Comparison of ENCODE assay signal across 13 mouse cellular contexts in genomic region chr9:61680911-61681311, GRCm38 (mm10).
DNase-seq lines count a peak whose midpoint lies in the region; ATAC-seq and TF ChIP-seq lines count a peak whose summit lies in the region.
"Had no signal": no experiment of that assay in that cellular context is flagged by ENCODE, and none has a peak within 500 bp of the region (broad histone marks: within the 10 kb centered on the region; RNA-seq: fewer than 3 reads in every experiment).

No protein-coding gene starts in this region.

- peak; percentile 69 for DNase-seq in thymus, postnatal 25 days
- no peak for DNase-seq in adrenal gland, postnatal 36 days
- DNase-seq in cerebellum, adult 8-10 months: no peak
- DNase-seq: cerebellum, adult 9-11 months; right cerebral cortex, adult 18-20 months had no signal

- no peaks in the 10 kb centered on the region for H3K9me3 ChIP-seq in midbrain, embryonic 12.5 days
- no peaks in the 10 kb centered on the region for H3K9me3 ChIP-seq in midbrain, embryonic 16.5 days (replicated peaks; ENCODE audit: control insufficient read depth, low read length, poor library complexity, severe bottlenecking)
- H3K9me3 ChIP-seq: heart, embryonic 13.5 days; limb, embryonic 12.5 days had no signal

- H3K4me1 ChIP-seq in midbrain, embryonic 12.5 days: peaks cover 9% of the 10 kb centered on the region
- H3K4me1 ChIP-seq in midbrain, embryonic 16.5 days (ENCODE audit: control insufficient read depth, insufficient read depth, low read length): no peaks in the 10 kb centered on the region
- H3K4me1 ChIP-seq in bone marrow, adult 2 months (ENCODE audit: control insufficient read depth, insufficient read depth, low read length): peaks cover 11% of the 10 kb centered on the region

- H3K4me2 ChIP-seq in midbrain, embryonic 12.5 days (replicated peaks): no peak overlapping the region
- H3K4me2 ChIP-seq in midbrain, embryonic 16.5 days (ENCODE audit: low read length): no peak overlapping the region
- H3K4me2 ChIP-seq: heart, embryonic 13.5 days; limb, embryonic 12.5 days; midbrain, embryonic 11.5 days had no signal

- H3K9ac ChIP-seq in midbrain, embryonic 12.5 days (replicated peaks): no peak overlapping the region
- no peak overlapping the region for H3K9ac ChIP-seq in midbrain, embryonic 16.5 days (ENCODE audit: low read depth, low read length)
- H3K9ac ChIP-seq: heart, embryonic 13.5 days; limb, embryonic 12.5 days had no signal

- H3K4me3 ChIP-seq in midbrain, embryonic 12.5 days: no peak overlapping the region
- H3K4me3 ChIP-seq in midbrain, embryonic 16.5 days (ENCODE audit: low read depth, low read length): no peak overlapping the region
- H3K4me3 ChIP-seq in bone marrow, adult 2 months (replicated peaks; ENCODE audit: control insufficient read depth, low read depth, low read length): no peak overlapping the region
- H3K4me3 ChIP-seq: heart, embryonic 13.5 days; limb, embryonic 12.5 days had no signal

- whole genome bisulfite sequencing in midbrain, embryonic 12.5 days: 41% methylated on average over 6 of the region's 6 CpGs
- WGBS in midbrain, embryonic 16.5 days: 30% methylated on average over 6 of the region's 6 CpGs
- 7% methylated on average over 6 of the region's 6 CpGs for WGBS in bone marrow, adult 2 months

- no peak for ATAC-seq in midbrain, embryonic 12.5 days (ENCODE audit: low FRiP score, low read depth)
- ATAC-seq in midbrain, embryonic 16.5 days: no peak
- peak; percentile 81 for ATAC-seq in megakaryocyte progenitor cell, adult 5-6 weeks (replicated peaks; ENCODE audit: poor library complexity)
- ATAC-seq: forebrain, embryonic 14.5 days had no signal

- peak overlapping the region; percentile 39; the same call in 1 of the 2 replicates for H3K27ac ChIP-seq in midbrain, embryonic 12.5 days (replicated peaks)
- H3K27ac ChIP-seq in midbrain, embryonic 16.5 days (ENCODE audit: low read length): no peak overlapping the region
- peak overlapping the region; percentile 8 for H3K27ac ChIP-seq in bone marrow, adult 2 months (ENCODE audit: control insufficient read depth, insufficient read depth, low read depth, low read length, poor library complexity)
- H3K27ac ChIP-seq: heart, embryonic 13.5 days; limb, embryonic 12.5 days had no signal

- H3K36me3 ChIP-seq in midbrain, embryonic 12.5 days: no peaks in the 10 kb centered on the region
- H3K36me3 ChIP-seq in midbrain, embryonic 16.5 days (ENCODE audit: control insufficient read depth, insufficient read depth, low read length): no peaks in the 10 kb centered on the region
- H3K36me3 ChIP-seq: heart, embryonic 13.5 days; limb, embryonic 12.5 days had no signal

- TF ChIP-seq POLR2A in bone marrow, adult 2 months (IDR thresholded peaks at IDR 0.05; ENCODE audit: borderline replicate concordance, control insufficient read depth, low read depth, low read length): no peak

- 0 out of 2 replicates have a peak, but pooled peaks cover 8% of the 10 kb centered on the region for H3K27me3 ChIP-seq in midbrain, embryonic 12.5 days
- no peaks in the 10 kb centered on the region; the same call in 1 of the 2 replicates for H3K27me3 ChIP-seq in midbrain, embryonic 16.5 days (ENCODE audit: control insufficient read depth, insufficient read depth, low read depth, low read length)

- no peak for TF ChIP-seq CTCF in bone marrow, adult 2 months (IDR thresholded peaks at IDR 0.05; ENCODE audit: control insufficient read depth, insufficient read depth, low read length)
